Mouse (Mus musculus): Measurements from ENCODE around the gene Farsa. TPM values are rescaled to one million over a fixed set of nuclear protein-coding genes. Genes with fewer than 3 reads are reported as not detected.

The Farsa gene
- polyA plus RNA-seq, 1 experiment from 2014 or later: 90.1 TPM

GRCm38 (mm10) chr8:84889141-84889540 lies 32.4 kb downstream of the Farsa start:
- no peak overlapping the region for H3K4me2 ChIP-seq (ENCODE audit: low read depth, low read length)

GRCm38 (mm10) chr8:84892993-84893708 lies 36.4 kb downstream of the Farsa start:
- peaks cover 8% of the 10 kb centered on the region for H3K4me1 ChIP-seq (replicated peaks; ENCODE audit: control insufficient read depth, insufficient read depth, low read length)
- no peak overlapping the region for H3K27ac ChIP-seq (ENCODE audit: low read length)
- peak overlapping the region; percentile 88 for H3K4me2 ChIP-seq (ENCODE audit: low read depth, low read length)
- H3K27me3 ChIP-seq (ENCODE audit: control insufficient read depth, insufficient read depth, low read depth, low read length): no peaks in the 10 kb centered on the region
- WGBS: 7% methylated on average over 31 of the region's 31 CpGs
- H3K36me3 ChIP-seq (ENCODE audit: control insufficient read depth, insufficient read depth, low read length): peaks cover 4% of the 10 kb centered on the region; the same call in 1 of the 2 replicates
- peak overlapping the region; percentile 88 for H3K4me3 ChIP-seq (ENCODE audit: low read length)
- 0 out of 2 replicates have a peak, but pooled peaks have one; percentile 2 for ATAC-seq (ENCODE audit: low read depth)
- no peaks in the 10 kb centered on the region for H3K9me3 ChIP-seq (ENCODE audit: control insufficient read depth, low read length)
- peak overlapping the region; percentile 79 for H3K9ac ChIP-seq (ENCODE audit: low read length)

More at GRCm38 (mm10) chr8:84889141-84889540, 32.4 kb downstream of the Farsa start:
- H3K27ac ChIP-seq (ENCODE audit: low read length): no peak overlapping the region
- H3K27me3 ChIP-seq (ENCODE audit: control insufficient read depth, insufficient read depth, low read depth, low read length): no peaks in the 10 kb centered on the region
- H3K36me3 ChIP-seq (ENCODE audit: control insufficient read depth, insufficient read depth, low read length): peaks cover 16% of the 10 kb centered on the region
- ATAC-seq (ENCODE audit: low read depth): no peak
- no peak overlapping the region for H3K4me3 ChIP-seq (ENCODE audit: low read length)
- H3K9ac ChIP-seq (ENCODE audit: low read length): no peak overlapping the region
- 77% methylated on average over 1 of the region's 1 CpGs for WGBS
- H3K4me1 ChIP-seq (replicated peaks; ENCODE audit: control insufficient read depth, insufficient read depth, low read length): peaks cover 8% of the 10 kb centered on the region
- H3K9me3 ChIP-seq (ENCODE audit: control insufficient read depth, low read length): no peaks in the 10 kb centered on the region

- H3K36me3 ChIP-seq (ENCODE audit: control insufficient read depth, insufficient read depth, low read length): no peaks in the 10 kb centered on the region
- peak; percentile 99 for ATAC-seq (ENCODE audit: low read depth)
- H3K4me1 ChIP-seq (replicated peaks; ENCODE audit: control insufficient read depth, insufficient read depth, low read length): peaks cover 8% of the 10 kb centered on the region
- H3K4me2 ChIP-seq (ENCODE audit: low read depth, low read length): peak within 1 kb of the TSS; percentile 88
- peak within 1 kb of the TSS; percentile 88 for H3K4me3 ChIP-seq (ENCODE audit: low read length)
- under 1% methylated on average over 11 of the region's 11 CpGs for WGBS
- H3K9ac ChIP-seq (ENCODE audit: low read length): peak within 1 kb of the TSS; percentile 79
- H3K27ac ChIP-seq (ENCODE audit: low read length): no peak within 1 kb of the TSS
- H3K27me3 ChIP-seq (ENCODE audit: control insufficient read depth, insufficient read depth, low read depth, low read length): no peaks in the 10 kb centered on the region
- no peaks in the 10 kb centered on the region for H3K9me3 ChIP-seq (ENCODE audit: control insufficient read depth, low read length)
These were observed 36.9 kb downstream of the Farsa start, which contains the start of gene Gcdh for GRCm38 (mm10) chr8:84893709-84894134. Gene Gcdh (minus strand): TSS chr8:84893921.

- no peak overlapping the region for H3K4me2 ChIP-seq (ENCODE audit: low read depth, low read length)
- no peak for ATAC-seq (ENCODE audit: low read depth)
- H3K36me3 ChIP-seq (ENCODE audit: control insufficient read depth, insufficient read depth, low read length): no peaks in the 10 kb centered on the region
- no peaks in the 10 kb centered on the region for H3K9me3 ChIP-seq (ENCODE audit: control insufficient read depth, low read length)
- H3K27ac ChIP-seq (ENCODE audit: low read length): no peak overlapping the region
- 79% methylated on average over 5 of the region's 5 CpGs for WGBS
- H3K4me3 ChIP-seq (ENCODE audit: low read length): no peak overlapping the region
- no peak overlapping the region for H3K9ac ChIP-seq (ENCODE audit: low read length)
- peaks cover 8% of the 10 kb centered on the region for H3K4me1 ChIP-seq (replicated peaks; ENCODE audit: control insufficient read depth, insufficient read depth, low read length)
- no peaks in the 10 kb centered on the region; the same call in 1 of the 2 replicates for H3K27me3 ChIP-seq (ENCODE audit: control insufficient read depth, insufficient read depth, low read depth, low read length)
These were observed 39.2 kb downstream of the Farsa start for GRCm38 (mm10) chr8:84895963-84896362.

GRCm38 (mm10) chr8:84901071-84901470 lies 44.3 kb downstream of the Farsa start:
- no peak overlapping the region for H3K9ac ChIP-seq (ENCODE audit: low read length)
- ATAC-seq (ENCODE audit: low read depth): no peak
- no peaks in the 10 kb centered on the region for H3K36me3 ChIP-seq (ENCODE audit: control insufficient read depth, insufficient read depth, low read length)
- peaks cover 4% of the 10 kb centered on the region; the same call in 1 of the 2 replicates for H3K27me3 ChIP-seq (ENCODE audit: control insufficient read depth, insufficient read depth, low read depth, low read length)
- H3K27ac ChIP-seq (ENCODE audit: low read length): no peak overlapping the region
- peaks cover 8% of the 10 kb centered on the region for H3K4me1 ChIP-seq (replicated peaks; ENCODE audit: control insufficient read depth, insufficient read depth, low read length)
- no peaks in the 10 kb centered on the region for H3K9me3 ChIP-seq (ENCODE audit: control insufficient read depth, low read length)
- no peak overlapping the region for H3K4me2 ChIP-seq (ENCODE audit: low read depth, low read length)
- H3K4me3 ChIP-seq (ENCODE audit: low read length): no peak overlapping the region
- WGBS: 50% methylated on average over 4 of the region's 4 CpGs

- Histone ChIP-seq H3K36me3 (ENCODE audit: control insufficient read depth, insufficient read depth, low read length) (no peaks in the 10 kb centered on the region), H3K4me1 (replicated peaks; ENCODE audit: control insufficient read depth, insufficient read depth, low read length) (peaks cover 8% of the 10 kb centered on the region), H3K27me3 (ENCODE audit: control insufficient read depth, insufficient read depth, low read depth, low read length) (peaks cover 4% of the 10 kb centered on the region; the same call in 1 of the 2 replicates), H3K4me3 (ENCODE audit: low read length) (peak within 1 kb of the TSS; percentile 75), H3K9ac (ENCODE audit: low read length) (peak within 1 kb of the TSS; percentile 92), H3K27ac (ENCODE audit: low read length) (peak within 1 kb of the TSS; percentile 65), H3K4me2 (ENCODE audit: low read depth, low read length) (peak within 1 kb of the TSS; percentile 99), H3K9me3 (ENCODE audit: control insufficient read depth, low read length) (no peaks in the 10 kb centered on the region)
- ATAC-seq (ENCODE audit: low read depth): no peak
- WGBS: 66% methylated on average over 3 of the region's 3 CpGs
These were observed 45.0 kb downstream of the Farsa start, which contains the start of gene Klf1 for GRCm38 (mm10) chr8:84901752-84902151. Gene Klf1 (plus strand): TSS chr8:84901928.

GRCm38 (mm10) chr8:84902367-84902919 lies 45.7 kb downstream of the Farsa start:
- Histone ChIP-seq H3K4me3 (ENCODE audit: low read length) (peak overlapping the region; percentile 75), H3K9me3 (ENCODE audit: control insufficient read depth, low read length) (no peaks in the 10 kb centered on the region), H3K4me2 (ENCODE audit: low read depth, low read length) (peak overlapping the region; percentile 99), H3K4me1 (replicated peaks; ENCODE audit: control insufficient read depth, insufficient read depth, low read length) (peaks cover 8% of the 10 kb centered on the region), H3K9ac (ENCODE audit: low read length) (peak overlapping the region; percentile 92), H3K27me3 (ENCODE audit: control insufficient read depth, insufficient read depth, low read depth, low read length) (peaks cover 4% of the 10 kb centered on the region; the same call in 1 of the 2 replicates), H3K36me3 (ENCODE audit: control insufficient read depth, insufficient read depth, low read length) (no peaks in the 10 kb centered on the region), H3K27ac (ENCODE audit: low read length) (peak overlapping the region; percentile 65)
- ATAC-seq (ENCODE audit: low read depth): peak; percentile 12
- 4% methylated on average over 24 of the region's 24 CpGs for WGBS

- Histone ChIP-seq H3K27ac (ENCODE audit: low read length) (peak overlapping the region; percentile 65), H3K9ac (ENCODE audit: low read length) (peak overlapping the region; percentile 92), H3K9me3 (ENCODE audit: control insufficient read depth, low read length) (no peaks in the 10 kb centered on the region), H3K4me3 (ENCODE audit: low read length) (peak overlapping the region; percentile 75), H3K4me2 (ENCODE audit: low read depth, low read length) (peak overlapping the region; percentile 99), H3K36me3 (ENCODE audit: control insufficient read depth, insufficient read depth, low read length) (no peaks in the 10 kb centered on the region), H3K27me3 (ENCODE audit: control insufficient read depth, insufficient read depth, low read depth, low read length) (peaks cover 4% of the 10 kb centered on the region; the same call in 1 of the 2 replicates), H3K4me1 (replicated peaks; ENCODE audit: control insufficient read depth, insufficient read depth, low read length) (peaks cover 8% of the 10 kb centered on the region)
- peak; percentile 92 for ATAC-seq (ENCODE audit: low read depth)
- under 1% methylated on average over 68 of the region's 68 CpGs for WGBS
These were observed 46.3 kb downstream of the Farsa start for GRCm38 (mm10) chr8:84902920-84903661.

- Histone ChIP-seq H3K4me3 (ENCODE audit: low read length) (no peak overlapping the region), H3K27me3 (ENCODE audit: control insufficient read depth, insufficient read depth, low read depth, low read length) (peaks cover 4% of the 10 kb centered on the region; the same call in 1 of the 2 replicates), H3K9ac (ENCODE audit: low read length) (no peak overlapping the region), H3K4me2 (ENCODE audit: low read depth, low read length) (no peak overlapping the region), H3K9me3 (ENCODE audit: control insufficient read depth, low read length) (no peaks in the 10 kb centered on the region), H3K4me1 (replicated peaks; ENCODE audit: control insufficient read depth, insufficient read depth, low read length) (peaks cover 10% of the 10 kb centered on the region), H3K36me3 (ENCODE audit: control insufficient read depth, insufficient read depth, low read length) (no peaks in the 10 kb centered on the region), H3K27ac (ENCODE audit: low read length) (no peak overlapping the region)
- WGBS: 82% methylated on average over 7 of the region's 7 CpGs
- ATAC-seq (ENCODE audit: low read depth): no peak
These were observed 47.6 kb downstream of the Farsa start for GRCm38 (mm10) chr8:84904351-84904750.

Measured in lung, embryonic 16.5 days (tissue).